Mouse (Mus musculus) kidney, postnatal 36 days (tissue): Measurements from ENCODE around the gene Pcnt.
A peak's percentile ranks its signal among the peaks of the same experiment; 100 is the strongest.

Experiments used
- DNase-seq, 2 experiments: peaks; one replicate each; pipeline ENCODE4 v3.0.0; 2021 to 2022; ENCODE audit warnings: mixed read lengths in 2 of 2

Pcnt gene

GRCm38 (mm10) chr10:76442178-76443088 lies at the start of gene Pcnt:
TSS of gene Pcnt (minus strand) at chr10:76442786.
- DNase-seq: peak; percentile 97 to 98

GRCm38 (mm10) chr10:76489205-76489604 lies 46.6 kb upstream of the Pcnt start:
- no peak for DNase-seq

- no peak for DNase-seq
Measured at GRCm38 (mm10) chr10:76488265-76488664, 45.7 kb upstream of the Pcnt start.

- no peak for DNase-seq
Measured at GRCm38 (mm10) chr10:76486302-76486701, 43.7 kb upstream of the Pcnt start.

- no peak for DNase-seq
Measured at GRCm38 (mm10) chr10:76481480-76481879, 38.9 kb upstream of the Pcnt start.

GRCm38 (mm10) chr10:76480851-76481250 lies 38.3 kb upstream of the Pcnt start:
- DNase-seq: no peak

GRCm38 (mm10) chr10:76473759-76474158 lies 31.2 kb upstream of the Pcnt start:
- DNase-seq: no peak

- DNase-seq: peak; percentile 85 to 91
Measured at GRCm38 (mm10) chr10:76468203-76469162, 25.9 kb upstream of the Pcnt start, which contains the start of the genes Mcm3ap and Ybey. TSS of gene Mcm3ap (plus strand) at chr10:76468927. TSS of gene Ybey (minus strand) at chr10:76469114.

GRCm38 (mm10) chr10:76462721-76463120 lies 20.1 kb upstream of the Pcnt start:
- DNase-seq: no peak

GRCm38 (mm10) chr10:76462312-76462711 lies 19.7 kb upstream of the Pcnt start:
- DNase-seq: no peak

- DNase-seq: no peak
Measured at GRCm38 (mm10) chr10:76461255-76461654, 18.7 kb upstream of the Pcnt start.

- peak; percentile 44 to 79 for DNase-seq
Measured at GRCm38 (mm10) chr10:76455289-76455688, 12.7 kb upstream of the Pcnt start.

- no peak for DNase-seq
Measured at GRCm38 (mm10) chr10:76448851-76449250, 6.3 kb upstream of the Pcnt start, which contains the start of gene 2610028H24Rik. TSS of gene 2610028H24Rik (plus strand) at chr10:76449081.

GRCm38 (mm10) chr10:76447406-76448229 lies 5.0 kb upstream of the Pcnt start:
- no peak for DNase-seq

GRCm38 (mm10) chr10:76445996-76446681 lies 3.6 kb upstream of the Pcnt start:
- DNase-seq: peak; percentile 39 to 54

- no peak for DNase-seq
Measured at GRCm38 (mm10) chr10:76440281-76440680, 2.3 kb downstream of the Pcnt start, which contains the start of gene AC141477.1. TSS of gene AC141477.1 (minus strand) at chr10:76440444.

GRCm38 (mm10) chr10:76439107-76439890 lies 3.3 kb downstream of the Pcnt start:
- DNase-seq: no peak

GRCm38 (mm10) chr10:76433925-76434324 lies 8.7 kb downstream of the Pcnt start:
- no peak for DNase-seq

- no peak for DNase-seq
Measured at GRCm38 (mm10) chr10:76425674-76426073, 16.9 kb downstream of the Pcnt start.

GRCm38 (mm10) chr10:76416811-76417210 lies 25.8 kb downstream of the Pcnt start:
- peak; percentile 37 to 68 for DNase-seq

GRCm38 (mm10) chr10:76408520-76408919 lies 34.1 kb downstream of the Pcnt start:
- no peak for DNase-seq
